9 mouse cellular contexts compared by ENCODE assay signal in the genomic region with DNA sequence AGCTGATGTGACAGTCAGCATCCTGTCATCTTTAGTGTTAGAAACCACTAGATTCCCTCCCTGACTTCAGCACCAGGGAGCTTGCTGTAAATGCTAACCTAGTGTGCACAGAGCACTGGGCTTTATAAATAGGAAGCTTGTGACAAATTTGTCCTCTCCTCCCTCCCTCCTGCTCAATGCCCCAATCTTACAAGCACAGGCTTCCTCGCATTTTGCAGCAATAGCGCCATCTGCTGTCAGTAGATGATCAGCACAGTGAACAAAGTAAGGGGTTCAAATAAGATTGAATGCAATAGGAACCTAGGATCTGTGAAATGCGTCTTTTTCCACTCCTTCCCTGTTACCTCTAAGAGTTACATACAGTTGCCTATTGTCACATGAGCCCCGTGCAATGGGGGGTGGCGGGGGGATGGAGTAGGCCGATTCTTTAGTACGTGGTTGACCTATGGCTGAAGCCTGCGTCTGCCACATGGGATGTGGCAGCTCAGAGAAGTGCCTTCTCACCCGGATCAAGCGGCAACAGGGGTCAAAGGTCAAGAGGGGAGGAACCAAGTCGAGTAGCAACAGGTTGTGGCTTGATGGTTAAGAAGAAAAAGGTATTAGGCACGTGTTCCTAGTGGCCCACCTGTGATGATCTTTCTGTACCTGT. TPM values are rescaled to one million over a fixed set of nuclear protein-coding genes. Genes with fewer than 3 reads are reported as not detected.
DNase-seq lines count a peak whose midpoint lies in the region; ATAC-seq and TF ChIP-seq lines count a peak whose summit lies in the region.
"Had no signal": no experiment of that assay in that cellular context is flagged by ENCODE, and none has a peak within 500 bp of the region (broad histone marks: within the 10 kb centered on the region; RNA-seq: fewer than 3 reads in every experiment).

No protein-coding gene starts in this region.

- peak; percentile 58; the same call in 1 of the 2 replicates for ATAC-seq in limb, embryonic 14.5 days (ENCODE audit: low FRiP score, low read depth)
- peak; percentile 61; the same call in 1 of the 2 replicates for ATAC-seq in stomach, embryonic 14.5 days (ENCODE audit: insufficient number of reproducible peaks, insufficient read depth, low FRiP score, low read depth)

- no peak overlapping the region for H3K27ac ChIP-seq in limb, embryonic 14.5 days (replicated peaks; ENCODE audit: low read depth, low read length)
- H3K27ac ChIP-seq in stomach, embryonic 14.5 days (ENCODE audit: low read length), result no peak overlapping the region

- no peak overlapping the region for H3K4me3 ChIP-seq in limb, embryonic 14.5 days (replicated peaks; ENCODE audit: low read length)
- no peak overlapping the region for H3K4me3 ChIP-seq in stomach, embryonic 14.5 days (ENCODE audit: low read depth, low read length)
- H3K4me3 ChIP-seq: erythroblast, embryonic 14.5 days had no signal

- H3K9me3 ChIP-seq in limb, embryonic 14.5 days (ENCODE audit: control insufficient read depth, low read length), result no peaks in the 10 kb centered on the region
- H3K9me3 ChIP-seq in stomach, embryonic 14.5 days (ENCODE audit: control insufficient read depth, low read depth, low read length), result no peaks in the 10 kb centered on the region

- no peaks in the 10 kb centered on the region for H3K4me1 ChIP-seq in limb, embryonic 14.5 days (ENCODE audit: control insufficient read depth, insufficient read depth, low read length)
- H3K4me1 ChIP-seq in stomach, embryonic 14.5 days (ENCODE audit: control insufficient read depth, insufficient read depth, low read length), result no peaks in the 10 kb centered on the region

- intact Hi-C loops in gastrocnemius, postnatal 36 days (cut with DNase I), result loop anchor here (1.0 to 10.0 kb wide), 2 partner anchors 104 to 425 kb away; no protein-coding TSS in a partner anchor

- no peak overlapping the region for H3K9ac ChIP-seq in limb, embryonic 14.5 days (ENCODE audit: low read depth, low read length, severe bottlenecking)
- H3K9ac ChIP-seq in stomach, embryonic 14.5 days (replicated peaks; ENCODE audit: low read depth, low read length), result no peak overlapping the region

- DNase-seq in A20 (ENCODE audit: low read depth, low spot score) (peak; percentile 78), adipocyte (ENCODE audit: low spot score) (peak; percentile 69)
- peak; percentile 89 for DNase-seq in embryo, embryonic 10.5 days (ENCODE audit: low spot score)
- DNase-seq in gastrocnemius, postnatal 36 days, result peak; percentile 31 to 69
- peak; percentile 81 for DNase-seq in kidney, adult 9 months
- DNase-seq in limb, embryonic 14.5 days (ENCODE audit: low spot score), result peak; percentile 62
- DNase-seq in naive thymus-derived CD4-positive, alpha-beta T cell, adult 2 months (ENCODE audit: low read depth), result peak; percentile 83

- 41% methylated on average over 12 of the region's 12 CpGs for WGBS in limb, embryonic 14.5 days
- WGBS in stomach, embryonic 14.5 days, result 40% methylated on average over 12 of the region's 12 CpGs

- no peak overlapping the region for H3K4me2 ChIP-seq in limb, embryonic 14.5 days (replicated peaks; ENCODE audit: low read depth, low read length, severe bottlenecking)
- no peak overlapping the region for H3K4me2 ChIP-seq in stomach, embryonic 14.5 days (replicated peaks; ENCODE audit: low read depth, low read length)

- TF ChIP-seq POLR2A in limb, embryonic 14.5 days (IDR thresholded peaks at IDR 0.05; ENCODE audit: borderline replicate concordance, extremely low read depth, insufficient read depth, insufficient read length), result no peak

- peaks cover 46% of the 10 kb centered on the region for H3K36me3 ChIP-seq in limb, embryonic 14.5 days (ENCODE audit: control insufficient read depth, insufficient read depth, low read length)
- H3K36me3 ChIP-seq in stomach, embryonic 14.5 days (ENCODE audit: control insufficient read depth, insufficient read depth, low read length), result peaks cover 27% of the 10 kb centered on the region

- H3K27me3 ChIP-seq in limb, embryonic 14.5 days (ENCODE audit: control insufficient read depth, insufficient read depth, low read length), result no peaks in the 10 kb centered on the region
- H3K27me3 ChIP-seq in stomach, embryonic 14.5 days (ENCODE audit: control insufficient read depth, insufficient read depth, low read length), result no peaks in the 10 kb centered on the region

RNA-seq across cellular contexts. Expression of gene Rlbp1, which starts 37.0 kb away (rescaled TPM):
- total RNA-seq in gastrocnemius, postnatal 36 days (2021), result not detected
- 4.7 and 6.2 TPM in 2 replicates for polyA plus RNA-seq in limb, embryonic 14.5 days (2012; rRNA removed)
- 1.7 and 2.0 TPM in 2 replicates for polyA plus RNA-seq in limb, embryonic 14.5 days (2014; fragmentation: Nextera tagmentation; extraction: Ambion mirVana)
- polyA plus RNA-seq in stomach, embryonic 14.5 days (2014; fragmentation: Nextera tagmentation; extraction: Ambion mirVana), result 0.45 TPM in 1 of 2 replicates, not detected in the other
- polyA plus RNA-seq: erythroblast, embryonic 14.5 days had no signal

RNA-seq across cellular contexts. Expression of gene Fanci, which starts 41.9 kb away (rescaled TPM):
- under 1 TPM; 0.13 to 0.37 TPM for total RNA-seq in gastrocnemius, postnatal 36 days (2021)
- polyA plus RNA-seq in limb, embryonic 14.5 days (2012; rRNA removed), result 5.9 and 6.8 TPM in 2 replicates
- polyA plus RNA-seq in limb, embryonic 14.5 days (2014; fragmentation: Nextera tagmentation; extraction: Ambion mirVana), result 6.8 and 8.4 TPM in 2 replicates
- 11.4 and 11.5 TPM in 2 replicates for polyA plus RNA-seq in stomach, embryonic 14.5 days (2014; fragmentation: Nextera tagmentation; extraction: Ambion mirVana)
